ENCODE assay signal across 8 mouse cellular contexts in the genomic region with DNA sequence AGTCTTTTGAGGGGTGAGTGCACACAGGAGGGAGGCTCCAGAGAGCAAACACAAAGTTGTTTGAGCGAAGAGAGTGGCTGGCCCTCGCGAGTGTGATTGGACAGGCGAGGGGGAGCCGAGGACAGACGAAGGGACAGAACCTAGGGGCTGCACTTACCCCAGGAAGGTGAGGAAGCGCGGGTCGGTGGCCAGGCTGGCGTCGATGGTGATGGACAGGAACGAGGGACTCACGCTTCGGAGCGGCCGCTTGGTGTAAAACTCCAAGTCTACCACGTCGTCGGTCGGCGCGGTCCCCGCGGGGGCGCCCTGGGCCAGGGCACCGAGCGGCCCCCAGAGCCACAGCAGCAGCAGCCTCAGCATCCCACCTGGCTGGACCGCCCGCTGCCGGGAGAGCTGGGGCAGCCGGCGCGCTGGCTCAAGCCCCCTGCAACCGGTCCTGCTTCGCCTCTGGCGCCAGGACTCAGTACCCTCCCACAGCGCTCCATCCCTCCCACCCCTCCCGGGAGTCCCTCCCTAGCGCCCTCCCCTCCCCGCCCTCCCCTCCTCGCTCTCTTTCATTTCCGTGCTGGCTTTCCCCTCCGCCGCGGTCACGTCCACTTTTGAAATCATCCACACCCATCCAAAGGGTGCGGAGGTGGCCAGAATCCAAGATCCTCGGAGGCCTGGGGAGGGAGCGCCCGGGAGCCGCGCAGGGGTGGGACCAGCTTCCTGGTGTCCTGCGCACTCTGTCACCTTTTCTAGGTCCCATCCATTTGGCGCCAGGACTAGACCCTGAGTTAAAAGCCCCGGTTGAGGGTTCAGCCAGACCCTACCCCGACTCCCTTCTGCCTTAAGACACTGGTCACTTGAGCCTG. TPM values are rescaled to one million over a fixed set of nuclear protein-coding genes. Genes with fewer than 3 reads are reported as not detected.
DNase-seq lines count a peak whose midpoint lies in the region; ATAC-seq lines count a peak whose summit lies in the region.

A gene (minus strand): TSS at position 482 of the 854 bp plus-strand sequence.

- H3K27ac ChIP-seq in forebrain, embryonic 11.5 days (ENCODE audit: low read depth, low read length), result no peak within 1 kb of the TSS
- H3K27ac ChIP-seq in macrophage, result peak within 1 kb of the TSS; percentile 67

- peaks cover 2% of the 10 kb centered on the region; the same call in 1 of the 2 replicates for H3K27me3 ChIP-seq in forebrain, embryonic 11.5 days (ENCODE audit: control insufficient read depth, insufficient read depth, low read length)

- no peaks in the 10 kb centered on the region for H3K36me3 ChIP-seq in forebrain, embryonic 11.5 days (ENCODE audit: control insufficient read depth, insufficient read depth, low read length)
- H3K36me3 ChIP-seq in macrophage (ENCODE audit: inconsistent target), result peaks cover 14% of the 10 kb centered on the region

- DNase-seq in CD4-positive, CD25-positive, alpha-beta regulatory T cell, adult 2 months (ENCODE audit: low read depth, low spot score), result peak; percentile 59
- DNase-seq in ZHBTc4 (ENCODE audit: low read depth, low spot score), result peak; percentile 72
- DNase-seq in forebrain, embryonic 11.5 days (ENCODE audit: low spot score), result peak; percentile 68
- peak; percentile 36 to 44 for DNase-seq in heart, postnatal 10 days
- DNase-seq in kidney, postnatal 25 days, result peak; percentile 31 to 49
- peak; percentile 27 for DNase-seq in skeletal muscle tissue, adult 2 months (ENCODE audit: low read depth, low spot score)
- no peak for DNase-seq in c-Kit-positive CD71-positive TER-119-positive erythroid progenitor cells, embryonic 14.5 days (ENCODE audit: low spot score)

- peaks cover 48% of the 10 kb centered on the region for H3K79me2 ChIP-seq in macrophage (ENCODE audit: inconsistent target)

- peak within 1 kb of the TSS; percentile 97 for H3K4me2 ChIP-seq in forebrain, embryonic 11.5 days (ENCODE audit: low read depth, low read length, severe bottlenecking)

- intact Hi-C loops in heart, postnatal 10 days (cut with DNase I), result no loop called here

- peak; percentile 69 for ATAC-seq in forebrain, embryonic 11.5 days (replicated peaks; ENCODE audit: low FRiP score)

- 0 out of 2 replicates have a peak, but pooled peaks cover 6% of the 10 kb centered on the region for H3K4me1 ChIP-seq in forebrain, embryonic 11.5 days (replicated peaks; ENCODE audit: control insufficient read depth, insufficient read depth, low read length)

- peak within 1 kb of the TSS; percentile 45 for H3K4me3 ChIP-seq in forebrain, embryonic 11.5 days (ENCODE audit: low read depth, low read length)
- H3K4me3 ChIP-seq in macrophage (ENCODE audit: inconsistent target), result peak within 1 kb of the TSS; percentile 83

- WGBS in forebrain, embryonic 11.5 days, result under 1% methylated on average over 50 of the region's 56 CpGs
- 4% methylated on average over 42 of the region's 56 CpGs for WGBS in macrophage (ENCODE audit: missing documents)

- no peaks in the 10 kb centered on the region for H3K9me3 ChIP-seq in forebrain, embryonic 11.5 days (ENCODE audit: control insufficient read depth, low read length)

- peak within 1 kb of the TSS; percentile 64 for H3K9ac ChIP-seq in forebrain, embryonic 11.5 days (ENCODE audit: low read length)

RNA-seq across cellular contexts. Expression of the gene that starts here (rescaled TPM):
- 0.72 and 0.83 TPM in 2 replicates for polyA plus RNA-seq in forebrain, embryonic 11.5 days (2014; fragmentation: Nextera tagmentation; extraction: Ambion mirVana)
- total RNA-seq in heart, postnatal 10 days (2021), result under 1 TPM; 0.74 to 0.79 TPM
- 100 to 1,000 TPM in 13 of 26 experiments, 10 to 100 TPM in 13; 19.8 to 230 (median 104) TPM for total RNA-seq in macrophage (2018; cell fraction: chromatin; rRNA removed)
- 100 to 1,000 TPM; 145 to 531 (median 301) TPM for total RNA-seq in macrophage (2018; cell fraction: cytosol; rRNA removed)
- 100 to 1,000 TPM in 25 of 26 experiments, 10 to 100 TPM in 1; 90.3 to 549 (median 285) TPM for total RNA-seq in macrophage (2018; cell fraction: nucleus; rRNA removed)
- 120 to 460 TPM (median 276 TPM) in 3 replicates for polyA plus RNA-seq in macrophage (2018)

Comparison
In these comparisons a context has a peak if more than half of its experiments do, and no peak if none do; other contexts are left out.
1. RNA of the gene that starts here (polyA plus RNA-seq): 120 to 460 TPM in macrophage; 0.72 to 0.83 TPM in forebrain, embryonic 11.5 days; every median in the first group is over 10 times any median in the second.
2. Peak in DNase-seq, ATAC-seq, H3K4me3 ChIP-seq, H3K9ac ChIP-seq and H3K4me2 ChIP-seq in forebrain, embryonic 11.5 days; RNA of the gene not detected or under 1 TPM.
3. Peak in DNase-seq in heart, postnatal 10 days; RNA of the gene not detected or under 1 TPM.